Mouse (Mus musculus) cerebellum, adult 18-20 months (tissue): Measurements from ENCODE around the gene Ube2d2b.
A peak's percentile ranks its signal among the peaks of the same experiment; 100 is the strongest.

Source experiments
- DNase-seq, 2 experiments: peaks; one replicate each; pipeline ENCODE4 v3.0.0; 2021

The Ube2d2b gene

DNA sequence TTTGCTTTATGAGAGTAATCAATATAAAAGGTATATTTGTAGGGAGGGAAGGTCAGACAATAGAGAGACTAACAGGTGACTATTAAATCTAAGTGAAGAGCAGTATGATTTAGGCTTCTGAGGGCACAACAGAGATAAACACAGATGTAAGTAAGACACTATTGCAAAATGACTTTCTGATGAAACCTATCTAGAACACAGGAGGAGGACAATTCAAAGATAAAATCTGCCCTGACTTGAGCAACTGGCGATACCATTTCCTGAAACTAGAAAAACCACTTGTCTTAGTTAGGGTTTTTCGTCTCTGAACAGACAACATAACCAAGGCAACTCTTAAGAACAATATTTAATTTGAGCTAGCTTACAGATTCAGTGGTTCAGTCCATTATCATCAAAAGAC lies 25.6 kb downstream of the Ube2d2b start:
- DNase-seq = no peak

DNA sequence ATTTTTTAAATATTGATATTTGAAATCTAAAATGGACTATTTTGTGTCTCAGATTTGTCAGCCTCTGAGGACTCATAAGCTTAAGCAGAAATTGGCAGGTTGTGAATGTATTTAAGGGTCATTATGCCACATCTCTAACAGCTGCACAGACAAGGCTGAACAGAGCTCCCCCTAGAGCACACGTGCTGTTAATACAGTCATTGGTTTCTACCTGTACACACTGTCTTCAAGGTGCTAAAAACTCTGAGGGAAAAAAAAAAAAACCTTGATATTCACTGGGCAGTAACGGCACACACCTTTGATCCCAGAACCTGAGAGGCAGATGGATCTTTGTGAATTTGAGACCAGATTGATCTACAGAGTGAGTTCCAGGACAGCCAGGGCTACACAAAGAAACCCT lies 29.1 kb downstream of the Ube2d2b start:
- no peak for DNase-seq

DNA sequence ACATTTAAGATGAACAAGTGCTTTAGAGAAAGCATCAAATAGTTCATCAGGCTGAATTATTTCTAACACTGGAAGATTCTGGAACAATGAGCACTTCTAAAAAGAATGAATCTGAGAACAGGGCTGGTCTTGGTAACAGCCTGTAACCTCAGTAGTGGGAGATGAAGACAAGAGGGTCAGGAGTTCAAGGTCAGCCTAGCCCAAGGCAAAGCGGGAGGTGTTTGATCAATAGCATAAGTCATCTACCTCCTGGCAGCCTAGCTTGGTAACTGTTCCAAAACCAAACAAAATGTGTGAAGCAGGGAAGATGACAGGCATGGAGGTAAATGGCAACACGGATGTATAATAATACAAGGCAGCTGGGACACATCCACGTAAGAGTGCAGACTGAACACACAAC lies 34.1 kb downstream of the Ube2d2b start:
- DNase-seq = no peak

DNA sequence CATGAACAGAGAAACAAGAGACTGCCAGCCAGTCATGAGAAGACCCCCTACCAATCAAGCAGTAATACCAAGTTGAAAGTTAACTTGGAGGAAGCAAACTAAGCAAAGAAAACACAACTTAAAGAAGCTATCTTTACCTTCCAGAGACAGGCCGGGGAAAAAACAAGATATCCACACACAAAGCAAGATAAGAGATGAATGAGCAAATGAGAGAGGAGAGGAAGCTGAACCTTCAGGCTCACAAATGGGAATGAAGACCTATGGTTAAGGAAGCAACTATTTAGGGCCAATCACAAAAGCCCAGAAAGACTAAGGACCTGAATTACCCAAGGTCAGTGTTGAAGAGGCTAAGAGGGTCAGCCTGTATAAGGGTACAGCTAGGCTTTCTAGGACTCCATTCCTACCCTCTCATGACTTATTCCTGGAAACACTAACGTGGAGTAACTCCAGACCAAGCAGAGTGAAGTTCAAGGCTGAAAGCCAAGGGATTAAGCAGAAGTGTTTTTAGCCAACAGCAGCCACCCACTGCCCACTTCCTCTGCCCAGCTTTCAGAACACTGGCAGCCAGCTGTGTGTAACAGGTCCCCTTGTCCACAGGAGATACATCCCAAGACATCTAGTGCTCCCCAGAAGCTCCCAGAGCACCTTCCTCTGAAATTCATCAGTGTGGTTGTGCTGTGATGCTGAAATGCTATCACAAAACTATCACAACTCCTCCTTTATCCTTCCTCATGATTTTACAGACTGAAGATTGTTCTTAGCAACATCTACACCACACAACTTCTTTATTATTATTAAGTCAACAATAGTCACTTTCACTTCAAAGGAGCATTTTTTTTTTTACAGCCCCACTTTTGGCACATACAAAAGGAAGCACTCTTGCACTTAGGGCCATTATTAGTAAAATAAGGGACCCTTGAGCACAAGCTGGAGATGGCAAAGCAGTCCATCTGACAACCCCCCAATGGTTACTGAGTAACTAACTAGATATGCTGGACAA lies 36.5 kb downstream of the Ube2d2b start:
- no peak for DNase-seq

DNA sequence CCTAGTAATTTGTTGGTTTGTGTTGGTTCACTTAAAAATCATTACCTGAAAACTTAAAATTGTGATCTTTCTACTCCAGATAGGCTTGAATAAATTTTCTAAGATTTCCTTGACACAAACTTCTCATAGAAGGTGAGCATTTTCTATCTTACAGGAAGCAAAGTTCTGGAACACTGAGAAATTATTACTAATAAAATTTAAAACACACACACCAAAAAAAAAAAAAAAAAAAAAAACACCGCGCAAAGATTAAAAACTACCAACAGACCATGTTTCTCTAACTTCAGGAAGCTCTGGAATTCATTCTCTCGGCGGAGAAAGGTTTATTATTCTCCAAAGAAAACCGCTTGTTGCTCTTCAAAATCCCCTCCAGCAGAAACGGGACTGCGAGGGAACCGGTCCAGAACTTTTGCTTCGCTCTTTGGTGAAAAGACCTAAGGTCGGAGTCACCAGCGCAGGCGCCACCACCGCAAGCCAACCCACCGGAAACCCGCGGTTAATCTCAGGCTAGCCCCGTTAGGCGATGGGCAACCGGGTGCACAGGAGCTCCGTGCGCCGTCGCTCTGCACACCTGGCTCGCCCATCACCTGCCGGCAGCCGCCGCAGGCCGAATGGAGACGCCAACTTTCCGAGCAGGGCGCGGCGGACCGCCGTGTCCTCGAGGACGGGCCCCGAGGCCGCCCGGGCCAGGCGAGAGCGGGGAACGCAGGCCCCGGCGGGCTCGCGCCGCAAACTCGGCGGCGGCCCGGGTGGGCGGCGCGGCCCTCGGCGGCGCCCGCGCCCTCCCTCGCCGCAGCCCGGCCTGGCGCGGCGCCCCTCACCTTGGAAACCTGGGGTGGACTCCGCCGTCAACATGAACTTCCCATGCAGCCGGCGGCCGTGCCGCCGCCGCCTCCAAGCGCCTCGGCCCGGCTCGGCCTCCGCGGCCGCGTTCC lies 38.3 kb downstream of the Ube2d2b start:
- peak; percentile 45 to 63 for DNase-seq

DNA sequence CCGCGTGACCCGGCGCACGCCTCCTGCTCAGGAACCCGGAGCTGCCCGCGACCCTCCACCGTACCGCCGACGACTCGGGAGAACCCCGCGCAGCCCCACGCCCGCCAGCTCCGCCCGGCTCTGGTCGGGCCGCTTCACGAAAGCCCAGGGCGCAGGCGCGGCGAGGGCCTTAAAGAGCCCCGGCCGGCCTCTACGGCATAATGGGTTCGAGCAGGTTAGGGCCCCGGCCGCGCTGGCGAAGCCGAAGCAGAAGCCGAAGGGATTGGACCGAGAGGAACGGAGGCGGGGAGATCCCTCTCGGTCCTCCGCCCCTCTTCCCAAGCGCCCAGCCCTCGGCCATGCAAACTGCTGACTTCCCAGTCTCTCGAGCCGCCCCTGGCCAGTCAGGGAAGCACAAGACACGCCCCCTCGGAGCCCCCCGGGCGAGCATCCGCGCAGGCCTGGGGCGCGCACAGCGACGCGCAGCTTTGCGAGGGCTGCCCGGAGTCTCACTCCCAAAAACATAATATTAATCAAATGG lies 39.1 kb downstream of the Ube2d2b start:
- peak; percentile 92 to 93 for DNase-seq

DNA sequence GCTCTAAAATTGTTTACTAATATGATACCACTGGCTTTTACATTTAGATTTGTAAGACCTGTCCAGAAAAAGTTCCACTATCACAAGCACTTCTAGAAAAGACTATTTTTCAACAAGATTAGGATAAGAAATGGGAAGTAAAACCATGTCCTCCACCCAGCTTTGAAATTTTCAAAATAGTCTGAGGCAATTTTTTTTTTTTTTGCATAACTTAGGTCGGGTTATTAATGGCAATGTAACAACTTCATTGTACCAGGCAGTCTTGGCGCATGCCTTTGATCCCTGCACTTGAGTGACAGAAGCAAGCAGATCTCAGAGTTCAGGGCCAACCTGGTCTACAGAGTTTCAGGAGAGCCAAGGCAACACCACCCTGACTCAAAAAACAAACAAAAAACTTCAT lies 39.8 kb downstream of the Ube2d2b start:
- DNase-seq = no peak

DNA sequence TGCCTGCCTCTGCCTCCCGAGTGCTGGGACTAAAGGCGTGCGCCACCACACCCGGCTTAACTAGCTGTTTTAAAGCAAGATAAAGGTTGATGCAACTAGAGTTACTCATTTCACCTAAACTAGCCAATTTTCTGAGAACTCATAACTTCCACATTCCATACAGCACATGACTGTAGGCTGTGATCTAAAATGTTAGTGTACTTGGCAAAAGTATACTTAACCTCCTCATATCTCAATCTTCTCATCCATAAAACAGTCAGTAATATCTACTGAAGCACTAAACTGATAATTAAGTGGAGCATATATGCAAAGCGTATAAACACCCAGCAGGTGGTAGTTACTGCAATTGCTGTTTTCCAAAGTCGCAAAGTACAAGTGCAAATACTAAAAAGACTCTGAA lies 43.4 kb downstream of the Ube2d2b start:
- no peak for DNase-seq

DNA sequence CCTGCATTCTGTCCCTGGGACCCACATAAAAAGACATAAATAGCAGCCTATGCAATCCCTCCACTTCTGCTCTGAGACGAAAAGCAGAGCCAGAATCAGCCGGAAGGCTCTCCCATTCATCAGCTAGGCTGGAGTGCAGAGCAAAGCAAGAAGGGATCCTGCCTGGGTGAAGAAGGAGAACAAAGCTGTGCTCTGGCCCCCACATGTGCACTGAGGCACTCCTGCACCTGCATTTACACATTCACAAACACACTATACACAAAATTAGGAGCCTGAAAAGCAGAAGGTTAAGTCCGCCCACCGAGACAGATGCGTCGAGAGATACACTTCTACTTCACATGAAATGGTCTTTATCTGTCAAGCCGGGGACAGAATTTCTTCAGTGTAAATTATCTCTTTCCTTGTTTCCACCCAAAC lies 44.0 kb downstream of the Ube2d2b start:
- no peak for DNase-seq

DNA sequence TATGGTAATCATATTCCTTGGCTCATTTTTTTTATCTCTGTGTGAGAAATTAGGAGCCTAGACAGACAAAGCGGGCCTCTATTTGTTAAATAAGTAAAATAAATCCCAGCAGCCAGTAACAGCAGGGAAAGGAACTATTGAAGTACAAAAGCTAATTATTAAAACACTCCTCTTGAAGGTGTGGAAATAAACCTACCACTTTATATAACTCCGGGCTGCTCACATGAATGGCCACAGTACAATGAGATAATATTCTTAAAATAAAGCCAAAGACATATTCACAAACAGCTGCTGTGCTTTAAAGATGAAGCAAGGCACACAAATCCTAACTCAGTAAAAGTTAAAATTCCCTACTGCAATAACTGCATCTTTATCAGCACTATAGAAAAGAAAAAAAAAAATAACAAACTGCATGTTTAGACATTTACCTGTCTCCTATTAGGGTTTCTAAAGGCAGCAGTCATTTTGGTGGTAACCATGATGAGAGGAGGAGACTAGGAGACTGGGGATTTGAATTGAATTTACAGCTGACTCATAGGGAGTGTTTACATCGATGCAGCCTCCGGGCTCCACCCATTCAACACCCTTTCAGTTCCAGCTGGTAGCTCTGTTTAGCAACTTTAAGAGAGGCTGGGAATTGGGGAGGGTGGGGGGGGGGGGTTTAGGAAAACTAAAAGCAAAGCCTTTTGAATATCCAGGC lies 44.8 kb downstream of the Ube2d2b start, which contains the start of gene Evi5:
Gene Evi5, minus strand, starts transcription at position 547 of the 700 bp plus-strand sequence.
- DNase-seq = no peak

DNA sequence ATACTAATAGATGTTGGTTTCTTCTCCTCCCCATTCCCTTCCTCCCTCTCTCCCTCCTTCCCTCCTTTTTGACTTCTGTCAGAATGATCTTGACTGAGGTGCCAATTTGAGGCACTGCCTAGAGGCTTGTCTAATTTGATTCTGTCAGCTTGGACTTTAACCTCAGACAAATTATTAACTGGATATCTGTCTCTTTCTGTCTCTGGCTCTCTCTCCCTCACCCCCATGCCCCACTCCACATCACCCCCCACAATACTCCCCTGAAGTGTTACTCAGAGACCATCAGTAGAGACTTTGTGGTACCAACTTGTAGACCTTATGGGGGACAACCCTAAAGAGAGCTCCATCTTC lies 45.3 kb downstream of the Ube2d2b start:
- no peak for DNase-seq

DNA sequence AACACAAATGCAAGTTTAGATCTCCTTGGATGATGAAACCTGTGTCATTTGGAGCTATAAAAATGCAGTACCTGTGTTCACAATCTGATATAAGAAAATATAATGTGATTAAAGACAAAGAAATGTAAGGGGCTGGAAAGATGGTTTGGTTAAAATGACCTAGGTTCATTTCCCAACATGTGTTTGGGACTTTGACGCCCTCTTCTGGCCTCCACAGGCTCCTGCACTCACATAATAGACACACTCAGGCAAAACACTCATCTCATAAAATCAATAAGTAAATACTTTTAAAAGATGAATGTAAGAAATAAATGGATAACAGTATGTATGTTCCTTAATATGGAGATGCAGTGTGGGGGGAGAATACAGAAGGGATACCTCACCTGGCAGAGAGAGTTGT lies 47.2 kb downstream of the Ube2d2b start:
- no peak for DNase-seq

DNA sequence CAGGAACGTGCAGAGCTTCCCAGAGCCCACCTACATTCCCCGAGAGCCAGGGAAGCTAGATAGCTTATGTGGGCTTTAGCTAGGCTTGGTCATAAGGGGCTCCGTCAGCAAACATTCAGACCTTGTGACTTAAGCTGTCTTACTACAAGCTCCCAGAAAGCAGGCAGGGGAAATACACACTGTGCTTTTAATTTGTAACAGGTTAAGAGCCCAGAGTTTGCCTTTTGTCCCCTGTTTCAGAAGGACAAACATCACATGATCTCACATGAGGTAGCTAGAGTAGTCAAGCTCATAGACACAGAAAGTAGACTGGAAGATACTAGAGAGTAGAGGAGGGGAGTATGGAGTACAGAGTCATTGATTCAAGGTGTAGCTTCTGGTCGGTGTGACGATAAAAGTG lies 50.8 kb downstream of the Ube2d2b start:
- DNase-seq = no peak
